Mouse (Mus musculus) cerebral cortex, adult 2 months (tissue): ENCODE data around the gene Anxa6.

Experiments
- WGBS: fragments of 180-500 bp; shearing (Covaris S2); methylation state at CpG from one replicate; pipeline ENCODE4 v1.1.7; 2018; 5-methylcytosine and 5-hydroxymethylcytosine counted together

Gene Anxa6

DNA sequence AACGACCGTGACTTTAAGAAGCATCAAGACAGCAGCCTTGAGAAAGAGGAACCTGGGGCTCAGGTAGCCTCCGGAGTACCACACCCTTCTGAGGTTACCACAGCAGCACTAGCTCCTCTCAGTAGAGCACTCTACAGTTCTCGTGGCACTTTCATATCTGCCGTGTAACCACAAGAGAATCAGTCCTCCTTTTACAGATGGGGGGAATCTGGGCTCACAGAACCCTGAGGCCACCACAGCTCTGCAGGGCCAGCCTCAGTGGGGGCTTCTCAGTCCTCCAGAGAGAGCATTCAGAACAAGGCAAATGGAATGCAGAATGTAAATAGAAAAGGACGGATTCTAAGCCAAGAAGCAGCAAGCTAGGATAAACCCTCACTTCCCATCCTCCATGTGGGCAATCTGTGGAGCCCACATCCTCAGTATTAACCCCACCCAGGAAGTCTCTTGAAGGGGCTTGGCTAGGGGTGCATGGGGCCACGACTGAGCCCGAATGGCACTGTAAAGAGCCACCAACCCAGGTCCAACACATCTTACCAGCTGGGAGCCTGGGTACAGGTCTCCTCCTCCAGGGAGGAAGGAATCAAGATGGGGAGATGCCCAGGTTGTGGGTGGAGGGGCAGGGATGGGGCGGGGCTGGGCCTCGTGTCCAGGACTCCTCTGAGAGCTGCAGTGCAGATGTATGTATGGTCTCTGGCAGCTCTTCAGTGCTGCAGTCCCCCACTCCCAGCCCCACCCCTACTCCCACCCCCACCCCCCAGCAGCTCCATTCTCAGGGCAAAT is 1.8 kb downstream of the Anxa6 start:
- WGBS = 34% methylated on average over 10 of the region's 10 CpGs

DNA sequence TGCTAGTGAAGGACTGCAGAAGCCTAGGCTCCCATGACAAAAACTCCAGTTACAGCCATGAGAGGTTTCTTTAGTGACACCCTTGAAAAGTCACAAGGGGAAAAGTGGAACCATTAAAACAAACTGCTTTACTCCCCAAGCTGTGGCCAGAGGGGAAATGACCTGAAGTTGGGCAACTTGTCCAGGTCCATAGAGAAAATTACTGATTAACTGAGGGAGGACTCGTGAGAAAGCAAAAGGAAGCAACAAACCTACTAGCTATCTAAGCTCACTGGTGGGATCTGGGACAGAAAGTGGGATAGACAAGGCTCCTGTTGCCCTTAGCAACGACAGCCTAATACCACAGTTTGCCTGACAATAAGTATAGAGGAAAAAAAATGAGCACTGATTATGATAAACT is 4.7 kb downstream of the Anxa6 start:
- 68% methylated on average over 2 of the region's 2 CpGs for WGBS

DNA sequence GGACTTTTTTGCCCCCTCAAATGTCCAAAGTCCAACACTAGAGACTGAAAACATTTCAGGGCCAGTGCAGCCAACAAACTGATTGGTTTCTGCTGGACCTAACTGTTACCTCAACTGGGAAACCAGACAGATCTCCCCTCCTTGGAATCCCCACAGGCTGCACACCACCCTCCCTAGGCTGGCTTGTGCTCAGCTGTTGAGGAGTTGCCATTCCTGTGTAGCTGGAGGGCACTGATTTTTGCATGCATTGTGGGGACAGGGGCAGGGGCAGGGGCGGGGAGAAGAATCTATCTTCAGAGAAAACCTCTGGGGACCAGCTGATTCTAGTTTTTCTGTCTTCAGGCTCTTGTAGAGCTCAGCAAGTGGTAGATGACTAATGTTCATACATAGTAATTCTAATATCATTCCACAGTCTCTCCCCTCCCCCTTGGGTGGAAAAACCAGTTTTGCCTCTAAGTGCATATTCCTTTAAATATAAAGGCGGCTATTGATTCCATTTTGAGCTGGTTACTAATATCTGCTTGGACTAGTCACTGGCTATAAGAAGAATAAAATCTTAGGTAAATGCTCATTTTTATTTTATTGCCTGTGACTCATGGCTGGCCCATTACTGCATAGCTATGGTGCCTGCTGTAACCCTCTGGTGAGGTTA is 5.9 kb downstream of the Anxa6 start:
- WGBS = 84% methylated on average over 2 of the region's 2 CpGs

DNA sequence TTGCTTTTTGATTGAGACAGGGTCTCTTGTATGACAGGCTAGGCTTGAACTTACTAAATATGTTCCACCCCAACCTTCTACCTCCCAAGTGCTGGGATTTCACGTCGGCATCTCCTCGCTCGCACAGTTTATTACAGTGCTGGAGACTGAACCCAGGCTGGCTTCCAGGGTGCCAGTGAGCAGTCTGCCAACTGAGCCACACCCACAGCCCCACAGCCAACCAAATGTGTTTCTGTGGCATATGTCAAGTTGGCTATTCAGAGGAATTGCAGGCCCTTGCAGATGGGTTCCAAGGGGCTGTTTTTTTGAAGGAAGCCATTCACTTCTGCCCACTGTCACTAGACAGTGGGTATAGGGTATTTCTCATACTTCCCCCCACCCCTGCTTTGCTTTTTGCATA is 7.3 kb downstream of the Anxa6 start:
- 38% methylated on average over 4 of the region's 4 CpGs for WGBS

DNA sequence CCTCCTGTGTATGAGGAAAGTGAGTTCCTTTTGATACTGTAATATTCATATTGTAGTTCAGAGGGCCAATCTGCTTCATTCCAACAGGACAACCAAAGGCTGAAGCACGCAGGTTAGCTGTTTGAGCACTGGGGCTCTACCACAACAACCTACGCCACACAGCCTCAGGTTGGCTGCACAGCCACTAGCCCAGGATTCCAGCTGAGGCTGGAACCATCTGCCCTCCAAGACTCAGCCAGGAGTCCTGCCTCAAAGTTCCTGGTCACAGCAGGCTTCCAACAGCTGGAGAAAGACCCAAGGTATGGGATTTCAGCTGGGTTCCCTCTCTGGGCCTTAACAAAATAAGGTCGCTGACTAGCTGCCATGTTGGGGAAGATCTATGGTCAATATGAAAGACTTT is 9.7 kb downstream of the Anxa6 start:
- WGBS = 73% methylated on average over 3 of the region's 3 CpGs

DNA sequence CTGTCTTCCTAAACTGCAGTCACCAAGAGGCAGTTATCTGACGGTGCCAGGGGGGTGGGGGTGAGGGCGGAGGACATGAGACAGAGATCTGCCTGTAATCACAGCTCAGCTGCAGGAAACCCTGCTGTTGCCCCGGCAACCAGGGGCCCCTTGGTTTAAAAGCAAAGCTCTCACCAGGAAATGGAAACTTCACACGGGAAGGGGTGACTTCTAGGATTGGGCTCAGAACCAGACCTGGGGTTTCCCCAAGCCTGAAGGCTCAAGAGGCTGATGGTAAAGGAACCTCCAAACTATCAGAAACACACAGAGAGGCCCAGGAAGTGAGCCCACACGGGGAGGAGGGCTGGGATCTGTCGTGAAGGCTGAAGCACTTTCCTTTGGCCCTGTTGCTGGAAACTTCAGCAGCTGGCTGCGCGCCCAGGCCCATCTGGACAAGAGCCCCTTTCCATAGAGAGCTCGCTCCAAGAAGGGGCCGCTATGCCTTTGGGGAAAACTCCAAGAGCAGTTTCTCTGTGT is 10.1 kb downstream of the Anxa6 start:
- WGBS = 14% methylated on average over 10 of the region's 10 CpGs

DNA sequence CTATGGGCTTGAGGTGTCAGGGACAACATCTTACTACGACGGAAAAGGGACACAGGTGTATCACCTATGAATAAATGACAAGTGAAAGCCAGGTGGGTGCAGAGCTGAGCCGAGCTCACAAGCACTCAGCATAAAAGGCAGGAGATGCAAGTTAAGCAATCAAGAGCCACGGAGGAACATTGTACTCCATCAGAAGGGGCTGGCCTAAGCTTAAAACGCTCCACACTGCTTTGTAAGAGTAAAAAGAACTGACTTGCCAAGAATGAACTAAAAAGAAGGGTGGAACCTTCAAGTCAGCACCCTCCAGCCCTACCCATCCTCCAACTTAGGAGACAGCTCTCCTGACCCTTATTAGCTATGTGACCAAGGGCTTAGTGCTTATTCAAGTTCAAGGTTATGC is 10.7 kb downstream of the Anxa6 start:
- 45% methylated on average over 5 of the region's 5 CpGs for WGBS

DNA sequence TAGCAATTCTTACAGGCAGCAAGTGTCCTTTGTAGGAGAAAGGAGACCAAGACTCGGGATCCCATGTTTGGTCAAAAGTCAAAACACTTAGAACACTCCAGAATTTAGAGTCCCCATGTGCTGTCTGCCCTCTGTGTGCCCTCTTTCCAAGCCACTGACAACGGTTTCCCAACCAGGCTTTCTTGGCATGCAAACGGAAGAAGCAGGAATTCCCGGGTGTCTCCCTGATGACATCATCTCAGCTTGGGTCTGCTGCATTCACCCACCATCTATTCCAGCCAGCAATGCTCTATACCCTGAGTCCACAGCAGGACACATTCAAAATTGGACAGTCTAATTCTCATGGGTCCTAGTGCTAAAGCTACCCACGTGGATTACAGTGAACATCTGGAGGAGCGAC is 11.4 kb downstream of the Anxa6 start:
- WGBS = 48% methylated on average over 6 of the region's 6 CpGs

DNA sequence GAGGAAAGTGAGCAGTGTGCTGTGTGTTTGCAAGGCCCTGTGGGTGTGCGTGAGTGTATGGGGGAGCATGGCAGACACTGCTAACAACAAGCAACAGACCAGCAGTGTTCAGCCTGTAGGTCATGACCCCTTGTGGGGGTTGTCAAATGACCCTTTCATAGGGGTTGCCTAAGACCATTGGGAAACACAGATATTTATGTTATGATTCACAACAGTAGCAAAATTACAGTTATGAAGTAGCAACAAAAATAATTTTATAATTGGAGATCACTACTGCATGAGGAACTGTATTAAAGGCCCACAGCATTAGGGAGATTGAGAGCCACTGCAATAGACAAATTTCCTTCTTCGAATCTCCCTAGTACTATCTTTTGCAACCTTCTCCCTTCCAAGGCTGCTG is 13.5 kb downstream of the Anxa6 start:
- 87% methylated on average over 2 of the region's 2 CpGs for WGBS

DNA sequence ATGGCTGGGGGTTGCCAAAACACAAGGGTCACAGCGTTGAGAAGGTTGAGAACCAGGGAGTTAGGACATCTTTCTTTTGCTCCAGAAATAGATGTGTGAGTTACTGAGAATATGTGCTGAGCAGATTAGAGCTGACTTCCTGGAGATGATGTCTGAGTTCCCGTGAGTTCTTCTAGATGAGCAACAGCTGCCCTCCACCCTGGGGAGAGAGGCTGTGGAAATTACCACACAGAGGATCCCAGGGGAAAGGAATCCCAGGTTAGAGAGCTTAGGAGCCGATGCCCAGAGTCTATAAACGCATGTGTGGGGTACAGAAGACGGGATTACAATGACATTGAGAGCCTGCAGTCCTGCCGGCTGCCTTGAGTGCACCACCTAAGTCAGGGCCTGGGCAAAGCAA is 15.2 kb downstream of the Anxa6 start:
- WGBS = 52% methylated on average over 6 of the region's 6 CpGs

DNA sequence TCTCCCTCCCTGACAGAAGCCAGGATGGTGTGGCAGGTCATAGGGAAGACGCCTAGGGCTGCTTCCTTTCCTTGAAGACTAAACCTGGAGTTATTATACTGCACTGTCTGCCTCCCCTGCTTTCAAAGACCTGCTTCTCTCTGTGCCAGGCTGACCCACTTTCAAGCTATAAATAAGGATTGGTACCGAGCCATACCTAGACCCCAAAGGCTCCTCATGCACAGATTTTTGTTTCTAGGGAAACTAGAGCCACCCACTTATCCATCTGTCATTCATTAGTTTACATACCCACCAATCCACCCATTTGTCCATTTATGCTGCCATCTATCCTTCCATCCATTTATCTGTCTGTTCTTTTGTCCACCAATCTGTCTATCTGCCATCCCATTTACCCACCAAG is 16.0 kb downstream of the Anxa6 start:
- WGBS = 32% methylated on average over 2 of the region's 2 CpGs

DNA sequence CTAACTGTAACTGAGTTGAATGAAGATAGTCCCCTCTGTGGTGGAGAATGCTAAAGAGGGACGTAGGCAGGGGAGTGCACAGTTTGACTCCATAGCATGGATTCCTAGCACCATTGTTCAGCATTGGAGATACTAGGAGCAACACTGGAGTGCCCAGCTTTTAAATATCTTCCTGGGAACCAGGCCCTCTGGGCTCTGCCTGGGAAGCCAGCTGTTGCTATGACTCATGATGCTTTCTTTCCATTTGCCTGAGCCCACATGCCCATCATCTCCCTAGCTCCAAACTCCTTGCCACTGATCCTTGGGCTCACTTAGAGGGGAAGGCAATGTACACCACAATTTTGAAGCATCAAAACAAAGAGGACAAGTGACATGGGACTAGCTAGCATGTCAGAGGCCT is 16.5 kb downstream of the Anxa6 start:
- 52% methylated on average over 1 of the region's 1 CpGs for WGBS

DNA sequence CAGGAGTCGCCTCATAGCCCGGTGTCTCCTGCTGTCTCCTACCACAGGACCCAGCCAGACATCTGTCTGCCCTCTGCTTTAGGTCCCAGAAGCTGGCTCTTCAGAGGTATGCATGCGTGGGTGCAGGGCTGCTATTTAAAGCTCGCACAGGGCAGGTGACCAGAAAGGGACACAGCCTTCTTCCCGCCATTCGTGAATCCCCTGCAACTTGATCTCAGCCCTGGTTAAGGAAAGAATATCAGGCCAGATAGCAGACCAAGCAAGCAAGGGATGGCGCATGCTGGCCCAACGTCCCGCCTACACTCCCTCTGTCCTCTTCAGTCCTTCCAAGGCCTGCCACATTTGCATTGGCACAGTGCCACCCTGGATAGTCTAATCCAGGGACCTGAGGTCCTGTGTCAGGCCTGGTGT is 17.4 kb downstream of the Anxa6 start:
- 23% methylated on average over 9 of the region's 9 CpGs for WGBS

DNA sequence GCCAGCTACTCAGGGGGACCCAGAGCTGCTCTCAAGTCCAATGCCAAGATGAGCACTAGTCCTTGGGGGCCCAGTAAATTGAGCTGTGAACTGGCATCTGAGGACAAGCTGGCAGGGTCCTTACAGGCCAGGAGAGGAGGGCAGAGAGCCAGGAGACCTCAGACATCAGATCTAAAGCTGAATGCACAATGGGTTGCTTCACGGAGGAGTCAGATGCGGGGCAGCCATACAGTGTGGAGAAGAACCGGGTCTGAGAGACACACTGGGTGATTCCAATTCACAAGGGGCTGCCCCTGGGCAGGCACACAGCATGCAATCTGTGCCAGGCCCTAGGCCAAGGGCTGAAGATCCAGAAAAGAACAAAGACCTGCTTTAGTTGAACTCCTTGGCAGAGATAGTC is 18.0 kb downstream of the Anxa6 start:
- 38% methylated on average over 3 of the region's 3 CpGs for WGBS

DNA sequence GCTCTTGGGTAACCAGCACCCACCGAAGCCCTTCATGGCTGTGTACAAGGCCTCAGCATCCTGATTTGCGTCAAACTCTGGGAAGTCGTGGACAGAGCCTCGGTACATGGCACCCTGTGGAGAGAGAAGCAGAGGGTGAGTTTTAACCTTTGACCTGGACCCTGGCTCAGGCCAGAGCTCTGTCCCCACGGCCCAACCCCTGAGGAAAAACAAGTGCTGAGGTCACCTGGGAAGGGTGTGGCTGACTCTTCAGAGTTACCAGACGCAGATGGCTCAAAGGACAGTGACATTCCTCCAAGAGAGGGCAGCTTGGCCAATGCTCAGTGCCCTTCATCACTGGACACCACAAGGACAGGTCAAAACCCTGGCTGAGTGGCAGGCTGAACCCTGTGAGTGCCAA is 19.4 kb downstream of the Anxa6 start:
- WGBS = 84% methylated on average over 6 of the region's 6 CpGs

DNA sequence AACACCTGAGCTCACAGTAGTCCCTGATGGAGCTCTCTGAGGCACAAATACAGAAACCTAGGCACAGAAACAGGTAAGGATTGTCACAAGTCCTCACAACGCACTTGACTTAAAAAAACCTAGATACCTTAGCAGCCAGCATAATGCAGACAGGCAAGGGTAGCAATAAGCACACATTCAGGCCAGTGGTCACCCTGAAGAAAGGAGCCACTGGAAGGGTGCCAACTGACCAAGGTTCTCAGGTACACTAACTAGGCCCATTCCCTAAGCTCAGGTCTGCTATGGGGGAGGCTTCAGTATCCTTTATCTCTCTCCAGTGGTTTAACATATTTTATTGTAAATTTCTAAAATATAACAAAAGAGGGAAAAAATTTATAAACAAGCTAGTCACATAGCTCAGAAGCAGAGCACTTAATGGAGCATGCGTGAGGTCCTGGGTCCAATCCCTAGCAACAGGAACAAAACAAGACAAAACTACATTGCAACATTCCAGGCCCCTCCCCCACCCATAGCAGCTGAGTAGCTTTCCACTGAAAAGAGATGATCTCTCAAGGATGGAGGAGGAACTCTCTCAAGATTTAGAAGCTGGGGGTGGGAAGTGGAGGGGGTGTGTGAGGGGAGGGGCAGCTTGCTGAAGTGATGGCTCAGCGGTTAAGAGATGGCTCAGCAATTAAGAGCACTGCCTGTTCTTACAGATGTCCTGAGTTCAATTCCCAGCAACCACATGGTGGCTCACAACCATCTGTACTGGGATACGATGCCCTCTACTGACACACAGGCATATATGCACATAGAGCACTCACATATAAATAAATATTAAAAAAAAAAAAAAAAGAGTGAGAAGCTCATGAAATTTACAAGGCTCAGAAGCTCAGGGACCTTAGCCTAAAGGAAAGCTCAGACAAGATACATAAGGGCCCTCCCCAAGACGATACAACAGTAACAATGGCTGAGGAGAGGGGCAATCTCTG is 20.4 kb downstream of the Anxa6 start:
- 66% methylated on average over 5 of the region's 5 CpGs for WGBS

DNA sequence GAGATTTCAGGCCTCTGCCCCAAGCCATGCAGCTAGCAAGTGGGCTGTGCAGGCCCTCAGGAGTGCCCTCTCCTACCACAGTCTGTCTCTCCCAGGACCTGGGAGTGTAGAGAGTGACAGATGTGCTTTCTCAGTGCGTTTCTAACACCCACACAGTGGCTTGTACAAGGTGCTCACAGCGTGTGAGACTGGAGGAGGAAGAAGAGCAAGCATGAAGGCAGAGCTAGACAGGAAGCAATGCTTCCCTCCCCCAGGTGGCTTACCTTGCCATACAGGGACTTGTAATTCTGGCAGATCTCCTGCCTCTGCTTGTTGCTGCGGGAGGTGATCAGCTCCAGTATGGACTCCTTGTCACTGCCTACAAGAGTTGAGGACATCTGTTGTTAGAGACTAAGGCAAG is 21.8 kb downstream of the Anxa6 start:
- 54% methylated on average over 3 of the region's 3 CpGs for WGBS

DNA sequence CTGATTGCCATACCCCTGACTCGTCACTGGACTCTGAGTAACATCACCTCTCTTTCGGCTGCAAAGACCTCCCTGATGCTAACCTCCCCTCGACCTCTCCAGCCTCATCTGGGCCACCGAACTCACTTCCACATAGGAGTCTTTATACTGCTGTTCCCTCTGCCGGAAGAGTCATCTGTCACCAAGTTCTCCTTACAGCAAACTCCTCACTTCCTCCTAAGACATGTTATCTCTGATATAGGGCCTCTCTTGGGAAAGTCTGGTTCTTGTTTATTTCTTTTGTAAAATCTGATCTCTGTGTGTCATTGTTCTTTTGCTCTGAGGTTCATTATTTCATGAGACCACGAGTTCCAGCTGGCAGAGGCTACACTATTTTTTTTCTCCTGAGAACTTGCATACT is 25.0 kb downstream of the Anxa6 start:
- whole genome bisulfite sequencing = 80% methylated on average over 6 of the region's 6 CpGs

DNA sequence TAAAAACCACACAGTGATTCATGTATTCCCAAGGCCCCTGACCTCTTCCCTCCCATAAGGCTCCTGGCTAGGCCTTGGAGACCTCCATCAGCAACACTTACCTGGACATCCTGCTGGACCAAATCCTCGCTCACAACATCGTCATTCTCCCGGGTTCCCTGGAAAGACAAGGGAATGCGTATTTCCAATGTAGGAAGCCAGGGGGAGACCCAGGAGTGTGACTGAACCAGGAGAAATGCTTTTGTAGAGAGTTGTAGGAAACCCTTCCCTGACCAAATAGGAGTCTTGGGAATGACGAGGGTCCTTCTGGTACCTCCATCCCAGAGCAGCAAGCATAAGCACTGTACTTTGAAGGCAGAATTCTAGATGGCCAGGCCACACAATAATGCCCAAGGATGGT is 27.6 kb downstream of the Anxa6 start:
- 82% methylated on average over 5 of the region's 5 CpGs for WGBS

DNA sequence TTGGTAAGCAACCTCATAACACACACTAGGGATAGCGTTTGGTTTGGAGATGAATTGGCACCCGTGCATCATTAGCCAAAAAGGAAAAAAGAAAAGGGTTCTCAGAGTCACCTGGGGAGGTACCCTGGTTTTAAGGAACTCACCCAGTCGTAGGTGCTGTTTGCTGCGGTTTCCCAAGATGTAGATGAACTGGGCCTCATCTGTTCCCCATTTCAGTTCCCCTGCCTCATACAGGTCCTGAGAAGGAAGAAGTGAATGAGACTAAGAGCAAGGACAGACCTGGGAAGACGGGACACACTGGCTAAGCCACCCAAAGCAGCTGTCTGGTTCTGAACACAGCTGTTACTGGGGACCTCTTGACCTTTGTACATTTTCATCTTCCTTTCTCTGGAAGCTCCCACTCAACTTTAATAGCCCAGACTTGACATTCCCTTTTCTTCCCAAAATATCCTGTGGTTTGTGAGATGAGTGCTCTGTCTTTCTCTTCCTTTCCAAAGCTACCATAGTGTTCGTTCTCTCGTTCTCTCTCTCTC is 28.2 kb downstream of the Anxa6 start:
- 68% methylated on average over 7 of the region's 7 CpGs for WGBS

DNA sequence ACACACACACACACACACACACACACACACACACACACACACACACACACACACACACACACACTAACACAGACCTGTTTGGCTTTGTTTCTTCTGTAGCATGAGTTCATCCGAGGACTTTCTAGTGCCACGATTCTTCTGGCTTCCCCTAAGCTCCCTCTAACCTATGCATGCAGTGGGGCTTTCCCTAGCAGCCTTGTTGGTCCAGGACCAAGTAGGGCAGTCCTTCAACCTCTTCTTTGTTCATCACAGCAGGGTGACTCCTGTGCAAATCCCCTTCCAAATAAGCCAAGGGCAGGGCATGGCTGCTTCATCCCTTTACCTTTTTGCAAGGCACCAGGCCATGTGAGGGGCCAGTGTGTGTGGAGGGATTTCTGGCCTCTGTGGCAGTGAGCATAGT is 34.5 kb downstream of the Anxa6 start:
- WGBS = 23% methylated on average over 2 of the region's 2 CpGs

DNA sequence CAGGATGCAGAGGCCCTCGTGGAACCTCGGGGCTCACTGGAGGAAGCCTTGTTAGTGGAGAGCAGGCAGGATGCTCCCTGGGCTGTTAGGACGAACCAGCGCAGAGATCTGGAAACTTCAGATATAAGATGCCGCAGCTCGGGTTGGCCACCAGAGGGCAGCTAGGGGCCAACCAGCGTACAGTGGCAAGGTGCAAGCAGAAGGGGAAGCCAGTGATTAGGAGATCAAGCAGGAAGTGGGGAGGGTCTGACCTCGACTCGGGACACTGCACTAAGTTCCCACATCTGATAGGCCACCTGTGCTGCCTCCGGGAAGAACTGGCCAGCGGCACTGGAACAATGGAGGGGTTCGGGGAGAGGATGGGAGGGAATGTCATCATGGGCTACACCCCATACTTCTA is 35.0 kb downstream of the Anxa6 start:
- 8% methylated on average over 12 of the region's 12 CpGs for WGBS
